Mouse (Mus musculus) forebrain, postnatal 0 days (tissue): ENCODE data around the gene Mia2. TPM values are rescaled to one million over a fixed set of nuclear protein-coding genes. Genes with fewer than 3 reads are reported as not detected.

Experiments used
- ATAC-seq: fragments of 200-750 bp; cut with Nextera tagmentation; 2 replicates; pipeline ENCODE4 v1.8.0; 2017; ENCODE audit warnings: mild to moderate bottlenecking, moderate library complexity
- DNase-seq: peaks from one replicate; pipeline ENCODE4 v3.0.0-alpha.2; 2015
- H3K27ac ChIP-seq: fragments of 300-500 bp; sonication (generic); 2 replicates; pipeline ENCODE4 v1.5.1; 2014; ENCODE audit warnings: low read depth, mild to moderate bottlenecking, antibody characterized with exemption, low read length, moderate library complexity, mixed read lengths
- H3K27me3 ChIP-seq: fragments of 300-500 bp; sonication (generic); 2 replicates; pipeline ENCODE4 v1.6.1; 2014; ENCODE audit warnings: mild to moderate bottlenecking, low read length, mixed read lengths; ENCODE audit not compliant: insufficient read depth
- H3K36me3 ChIP-seq: fragments of 300-500 bp; sonication (generic); 2 replicates; pipeline ENCODE4 v1.6.1; 2014; ENCODE audit warnings: mild to moderate bottlenecking, moderate library complexity; ENCODE audit not compliant: insufficient read depth
- H3K4me1 ChIP-seq: fragments of 300-500 bp; sonication (generic); 2 replicates; pipeline ENCODE4 v1.6.1; 2014; ENCODE audit warnings: antibody characterized with exemption; ENCODE audit not compliant: insufficient read depth
- H3K4me2 ChIP-seq: fragments of 300-500 bp; sonication (generic); 2 replicates; pipeline ENCODE4 v1.6.1; 2014; ENCODE audit warnings: low read depth, mild to moderate bottlenecking, moderate library complexity
- H3K4me3 ChIP-seq: fragments of 300-500 bp; sonication (generic); 2 replicates; pipeline ENCODE4 v1.5.1; 2014; ENCODE audit warnings: low read depth, low read length, mixed read lengths
- H3K9ac ChIP-seq: fragments of 300-500 bp; sonication (generic); 2 replicates; pipeline ENCODE4 v1.6.1; 2014; ENCODE audit warnings: mild to moderate bottlenecking
- H3K9me3 ChIP-seq: fragments of 300-500 bp; sonication (generic); 2 replicates; pipeline ENCODE4 v1.6.1; 2016; ENCODE audit warnings: low read length
- CTCF ChIP-seq: sonication (generic); IDR thresholded peaks from 2 replicates; pipeline ENCODE4 v1.5.1; 2016; ENCODE audit warnings: antibody characterized with exemption, control low read depth, low read depth
- WGBS: fragments of 180-500 bp; shearing (Covaris S2); extraction: QIAGEN DNeasy Blood & Tissue Kit; methylation state at CpG from one replicate; pipeline ENCODE4 v1.1.7; 2014; 5-methylcytosine and 5-hydroxymethylcytosine counted together
- polyA plus RNA-seq: library from polyadenylated mRNA; unstranded; fragments of >200 nt; fragmentation: Nextera tagmentation; extraction: Ambion mirVana; gene quantifications from 2 replicates; pipeline ENCODE4 v1.2.1, GENCODE M21; 2015
- total RNA-seq: library from RNA; depleted of rRNA; stranded (reverse); fragments of >200 nt; gene quantifications from 2 replicates; pipeline ENCODE4 v1.2.3, GENCODE M21; 2014

Mia2 gene
- total and polyA plus RNA-seq, 2 experiments from 2014 or later, result 26.9 to 29.6 TPM

DNA sequence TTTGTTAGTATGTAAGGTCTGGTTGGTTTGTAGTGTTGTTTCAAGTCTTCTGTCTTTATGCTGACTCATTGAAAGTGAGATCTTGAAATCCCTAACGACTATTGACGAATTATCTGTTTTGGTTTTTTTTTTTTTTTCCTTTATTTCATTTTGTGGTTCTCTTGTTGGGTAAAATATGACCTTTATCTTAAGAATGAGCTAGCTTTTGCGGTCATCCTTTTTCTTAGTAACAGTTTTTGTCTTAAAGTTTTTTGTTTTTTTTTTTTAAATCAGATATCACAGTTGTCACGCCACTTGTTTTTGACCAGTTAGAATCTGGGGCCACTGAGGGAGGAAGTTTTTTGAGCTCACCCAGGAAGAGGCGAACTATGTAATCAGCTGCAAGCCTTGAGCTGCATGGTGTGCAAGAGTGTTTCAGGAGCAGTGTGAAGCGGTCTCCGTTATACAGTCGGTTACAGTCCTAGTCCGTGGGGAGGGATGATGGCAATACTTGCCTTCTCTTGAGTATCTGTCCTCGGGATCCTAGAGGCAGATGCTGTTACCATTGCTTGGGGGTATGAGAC is 37.9 kb downstream of the Mia2 start:
- H3K9me3 ChIP-seq, result no peaks in the 10 kb centered on the region
- no peaks in the 10 kb centered on the region for H3K27me3 ChIP-seq
- no peak overlapping the region for H3K9ac ChIP-seq
- H3K4me1 ChIP-seq, result 0 out of 2 replicates have a peak, but pooled peaks cover 11% of the 10 kb centered on the region
- TF ChIP-seq CTCF, result no peak
- no peak overlapping the region for H3K4me3 ChIP-seq
- WGBS, result 95% methylated on average over 10 of the region's 10 CpGs
- no peak overlapping the region for H3K4me2 ChIP-seq
- DNase-seq, result no peak
- no peak overlapping the region for H3K27ac ChIP-seq
- 0 out of 2 replicates have a peak, but pooled peaks cover 3% of the 10 kb centered on the region for H3K36me3 ChIP-seq
- ATAC-seq, result no peak

DNA sequence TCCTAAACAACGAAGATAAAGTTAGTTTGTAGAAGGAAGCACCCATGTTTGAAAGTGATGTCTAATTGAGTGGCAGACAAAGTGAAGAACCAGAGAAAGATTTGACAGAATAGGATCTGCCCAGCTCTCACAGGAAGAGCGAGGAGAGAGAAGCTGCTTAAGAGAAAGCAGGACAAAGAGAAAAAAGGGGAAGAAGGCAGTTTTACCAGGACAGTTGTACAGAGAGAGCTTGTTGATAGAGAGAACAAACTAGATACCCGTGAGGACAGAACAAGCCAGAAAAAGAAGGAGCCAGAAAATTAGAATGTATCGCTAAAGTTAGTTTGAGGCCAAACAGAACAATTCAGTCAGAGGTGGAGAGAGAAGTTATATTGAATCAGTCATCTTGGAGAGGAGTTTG is 39.5 kb downstream of the Mia2 start:
- H3K27me3 ChIP-seq, result no peaks in the 10 kb centered on the region
- H3K9ac ChIP-seq, result no peak overlapping the region
- no peak for ATAC-seq
- H3K9me3 ChIP-seq, result no peaks in the 10 kb centered on the region
- no peak overlapping the region for H3K4me3 ChIP-seq
- H3K36me3 ChIP-seq, result peaks cover 14% of the 10 kb centered on the region; the same call in 1 of the 2 replicates
- no peak for TF ChIP-seq CTCF
- H3K4me1 ChIP-seq, result 0 out of 2 replicates have a peak, but pooled peaks cover 11% of the 10 kb centered on the region
- no peak overlapping the region for H3K27ac ChIP-seq
- H3K4me2 ChIP-seq, result no peak overlapping the region
- DNase-seq, result no peak
- 93% methylated on average over 4 of the region's 4 CpGs for WGBS

DNA sequence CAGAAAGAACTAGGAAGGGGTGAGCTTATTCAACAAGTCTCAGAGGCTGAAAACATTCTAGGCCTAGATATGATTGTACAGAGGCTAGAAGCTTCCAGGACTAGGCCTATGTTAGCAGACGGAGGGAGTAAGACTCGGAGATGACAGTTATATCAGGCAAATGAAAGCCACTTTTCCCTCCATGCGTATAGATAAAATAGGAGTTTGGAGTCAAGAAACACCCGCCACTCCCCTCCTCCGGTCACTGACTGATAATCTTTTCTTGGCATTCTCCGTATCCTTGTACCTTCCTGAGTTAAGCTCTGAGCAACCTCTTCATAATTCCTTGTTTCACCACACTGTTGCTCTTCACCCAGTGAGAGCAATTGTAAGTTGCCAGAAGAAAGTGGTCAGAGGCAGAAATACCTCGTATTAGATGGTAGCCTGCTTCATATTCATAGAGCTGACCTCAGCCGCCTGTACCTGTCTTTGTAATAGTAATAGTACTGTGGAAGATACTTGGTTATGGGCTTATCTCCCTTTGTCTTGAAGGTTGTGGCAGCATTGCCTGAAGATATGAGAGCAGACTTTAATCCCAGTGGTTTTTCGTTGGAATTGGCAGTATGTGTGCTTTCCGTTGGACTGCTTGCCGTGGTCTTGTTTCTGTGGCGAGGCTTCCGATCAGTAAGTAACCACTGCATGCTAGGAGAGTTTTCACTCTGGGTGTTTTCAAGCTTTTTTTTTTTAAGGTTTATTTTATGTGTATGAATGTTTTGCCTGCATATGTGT is 40.1 kb downstream of the Mia2 start:
- Histone ChIP-seq H3K36me3 (peaks cover 17% of the 10 kb centered on the region; the same call in 1 of the 2 replicates), H3K9me3 (no peaks in the 10 kb centered on the region), H3K9ac (no peak overlapping the region), H3K4me1 (0 out of 2 replicates have a peak, but pooled peaks cover 8% of the 10 kb centered on the region), H3K27ac (no peak overlapping the region), H3K4me2 (no peak overlapping the region), H3K4me3 (no peak overlapping the region), H3K27me3 (no peaks in the 10 kb centered on the region)
- DNase-seq (no peak), ATAC-seq (no peak)
- no peak for TF ChIP-seq CTCF
- WGBS, result 95% methylated on average over 13 of the region's 13 CpGs

DNA sequence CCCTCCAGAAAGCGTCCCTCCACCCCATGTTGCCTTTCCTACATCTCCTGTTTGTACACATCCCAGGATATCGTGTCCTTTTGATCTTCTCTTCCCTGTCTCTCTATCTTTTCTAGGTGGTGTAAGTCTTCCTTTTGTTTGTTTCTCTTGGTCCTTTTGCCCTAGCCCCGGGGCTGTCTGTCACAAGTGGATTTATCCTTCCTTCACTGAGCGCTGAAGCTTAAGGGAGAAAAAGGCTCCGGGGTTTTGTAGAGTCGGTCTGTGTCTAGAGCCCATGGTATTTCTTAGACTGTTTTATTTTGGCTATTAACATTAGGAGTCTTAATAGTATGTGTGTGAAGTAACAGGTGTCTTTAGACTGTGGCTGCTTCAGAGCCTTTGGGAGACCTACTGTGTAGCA is 41.4 kb downstream of the Mia2 start:
- 86% methylated on average over 6 of the region's 6 CpGs for WGBS
- Histone ChIP-seq H3K36me3 (peaks cover 26% of the 10 kb centered on the region; the same call in 1 of the 2 replicates), H3K4me2 (no peak overlapping the region), H3K27me3 (no peaks in the 10 kb centered on the region), H3K27ac (no peak overlapping the region), H3K9ac (no peak overlapping the region), H3K9me3 (no peaks in the 10 kb centered on the region), H3K4me3 (no peak overlapping the region), H3K4me1 (0 out of 2 replicates have a peak, but pooled peaks cover 8% of the 10 kb centered on the region)
- ATAC-seq, result no peak
- no peak for DNase-seq
- TF ChIP-seq CTCF, result no peak

DNA sequence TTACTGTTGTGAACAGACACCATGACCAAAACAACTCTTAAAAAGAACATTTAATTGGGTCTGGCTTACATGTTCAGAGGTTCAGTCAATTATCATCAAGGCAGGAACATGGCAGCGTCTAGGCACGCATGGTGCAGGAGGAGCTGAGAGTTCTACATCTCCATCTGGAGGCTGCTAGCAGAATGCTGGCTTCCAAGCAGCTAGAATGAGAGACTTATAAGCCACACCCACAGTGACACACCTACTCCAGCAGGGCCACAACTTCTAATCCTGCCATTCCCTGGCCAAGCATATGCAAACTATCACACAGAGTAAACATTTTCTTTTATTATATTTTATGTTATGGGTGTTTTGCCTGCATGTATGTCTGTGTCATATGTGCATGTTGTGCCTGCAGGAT is 43.8 kb downstream of the Mia2 start:
- no peaks in the 10 kb centered on the region for H3K9me3 ChIP-seq
- no peaks in the 10 kb centered on the region for H3K4me1 ChIP-seq
- H3K4me2 ChIP-seq, result no peak overlapping the region
- no peak overlapping the region for H3K9ac ChIP-seq
- no peak overlapping the region for H3K27ac ChIP-seq
- H3K36me3 ChIP-seq, result peaks cover 33% of the 10 kb centered on the region
- no peak for ATAC-seq
- 86% methylated on average over 2 of the region's 2 CpGs for WGBS
- no peak for TF ChIP-seq CTCF
- DNase-seq, result no peak
- no peaks in the 10 kb centered on the region for H3K27me3 ChIP-seq
- no peak overlapping the region for H3K4me3 ChIP-seq

DNA sequence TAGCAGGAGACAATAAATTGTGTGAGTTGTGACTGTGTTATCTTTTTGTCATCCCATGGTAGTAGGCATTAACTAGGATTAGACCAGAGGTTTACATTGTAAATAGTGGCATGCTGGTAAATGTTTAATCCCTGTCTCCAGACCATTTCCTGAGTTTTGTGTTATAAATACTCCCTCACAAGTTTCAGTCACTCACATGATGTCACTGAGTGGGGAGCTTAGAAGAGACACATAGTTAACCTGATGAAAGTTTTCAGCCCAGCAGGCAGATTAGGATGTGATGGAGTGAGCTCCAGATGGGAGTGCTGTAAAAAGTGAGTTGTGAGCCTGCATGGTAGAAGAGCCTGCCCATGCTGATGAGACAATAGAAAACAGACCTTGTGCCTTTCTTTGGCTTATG is 49.5 kb downstream of the Mia2 start:
- H3K27ac ChIP-seq, result no peak overlapping the region
- H3K27me3 ChIP-seq, result no peaks in the 10 kb centered on the region
- H3K4me3 ChIP-seq, result no peak overlapping the region
- peaks cover 52% of the 10 kb centered on the region for H3K36me3 ChIP-seq
- no peak overlapping the region for H3K4me2 ChIP-seq
- H3K9me3 ChIP-seq, result no peaks in the 10 kb centered on the region
- DNase-seq (no peak), ATAC-seq (no peak)
- H3K9ac ChIP-seq, result no peak overlapping the region
- no peaks in the 10 kb centered on the region for H3K4me1 ChIP-seq
- no peak for TF ChIP-seq CTCF

DNA sequence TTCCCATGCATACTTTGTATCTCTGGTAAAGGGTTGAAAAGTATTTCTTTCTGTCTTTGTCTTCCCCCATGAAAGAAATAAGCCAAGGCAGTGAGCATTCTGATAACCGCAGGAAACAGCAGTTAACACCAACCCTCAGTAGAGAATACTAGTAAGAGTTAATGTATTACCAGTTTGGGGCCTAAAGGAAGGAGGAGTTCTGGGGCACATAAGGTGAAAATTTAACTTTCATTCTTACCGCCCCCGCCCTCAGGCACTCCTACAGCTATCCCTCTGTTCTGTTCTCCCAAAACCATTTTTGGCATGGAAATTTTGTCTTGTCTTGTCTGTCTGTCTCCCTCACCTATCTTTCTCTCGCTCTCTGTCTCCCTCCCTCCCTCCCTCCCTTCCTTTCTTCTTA is 54.1 kb downstream of the Mia2 start:
- Histone ChIP-seq H3K4me1 (no peaks in the 10 kb centered on the region), H3K9me3 (no peaks in the 10 kb centered on the region), H3K27ac (no peak overlapping the region), H3K9ac (no peak overlapping the region), H3K4me3 (no peak overlapping the region), H3K36me3 (peaks cover 60% of the 10 kb centered on the region), H3K4me2 (no peak overlapping the region), H3K27me3 (no peaks in the 10 kb centered on the region)
- no peak for TF ChIP-seq CTCF
- WGBS, result 96% methylated on average over 4 of the region's 4 CpGs
- ATAC-seq, result no peak
- DNase-seq, result no peak
